Mouse (Mus musculus): Measurements from ENCODE around the gene Tmem41b. TPM values are rescaled to one million over a fixed set of nuclear protein-coding genes. Genes with fewer than 3 reads are reported as not detected.

Gene Tmem41b
- polyA plus RNA-seq, 1 experiment from 2014 or later: 42.8 TPM

GRCm38 (mm10) chr7:109922889-109923288, 63.8 kb downstream of the Tmem41b start:
- POLR2A ChIA-PET: no interaction called here
- no peak for DNase-seq (ENCODE audit: low read depth, low spot score)
- in situ Hi-C loops (cut with MboI; ENCODE audit: low pct_unique_long_range_greater_than_20kb): no loop called here
- CTCF ChIA-PET: interaction anchor here (0.9 kb wide), 1 partner anchor 8 kb away, joined by 3 read pairs; no protein-coding TSS in a partner anchor
- no peak for TF ChIP-seq CTCF (IDR thresholded peaks at IDR 0.05)
- ATAC-seq: no peak
- H3K27me3 ChIP-seq: no peaks in the 10 kb centered on the region

Other genes starting within 250 kb of the Tmem41b start
- gene Tmem9b, start 234.1 kb downstream of the Tmem41b start, polyA plus RNA-seq (2021): 58.3 TPM
- 0.54 TPM for gene Nrip3, start 204.9 kb downstream of the Tmem41b start, polyA plus RNA-seq (2021)
- not detected for gene Scube2, start 121.2 kb downstream of the Tmem41b start, polyA plus RNA-seq (2021)
- gene Dennd5a, start 26.5 kb downstream of the Tmem41b start, polyA plus RNA-seq (2021): 112 TPM
- 98.5 TPM for gene Ipo7, start 31.3 kb upstream of the Tmem41b start, polyA plus RNA-seq (2021)
- 12.5 TPM for gene Zfp143, start 74.3 kb upstream of the Tmem41b start, polyA plus RNA-seq (2021)
- gene Wee1, start 135.1 kb upstream of the Tmem41b start, polyA plus RNA-seq (2021): 28.5 TPM
- gene Swap70, start 234.8 kb upstream of the Tmem41b start, polyA plus RNA-seq (2021): 34.0 TPM

Measured in Patski (cell line).